In the genomic region with DNA sequence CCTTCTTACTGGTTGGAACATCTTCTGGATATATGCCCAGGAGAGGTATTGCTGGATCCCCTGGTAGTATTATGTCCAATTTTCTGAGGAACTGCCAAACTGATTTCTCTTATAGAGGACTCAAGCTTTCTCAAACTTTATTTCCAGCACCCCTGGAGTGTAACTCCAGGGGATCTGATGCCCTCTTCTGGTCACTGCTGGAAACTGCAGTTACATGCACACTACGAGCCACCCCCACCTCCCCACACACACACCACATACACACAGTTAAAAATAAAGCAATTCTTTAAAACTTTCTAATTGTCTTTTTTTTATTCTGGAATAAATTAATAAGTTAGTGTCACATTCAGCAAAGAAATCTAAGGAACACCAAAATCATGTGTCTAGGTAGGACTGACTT, we compare ENCODE assay signal across 14 mouse cellular contexts.
DNase-seq lines count a peak whose midpoint lies in the region; TF ChIP-seq lines count a peak whose summit lies in the region.
"Had no signal": no experiment of that assay in that cellular context is flagged by ENCODE, and none has a peak within 500 bp of the region (broad histone marks: within the 10 kb centered on the region; RNA-seq: fewer than 3 reads in every experiment).

No protein-coding gene starts in this region.

- H3K27ac ChIP-seq in layer of hippocampus, adult 2 months = no peak overlapping the region
- H3K27ac ChIP-seq in MEL (ENCODE audit: control insufficient read depth, low read depth, low read length) = no peak overlapping the region

- no peak for DNase-seq in layer of hippocampus, adult 2 months (ENCODE audit: low spot score in 2 of 2)
- no peak for DNase-seq in layer of hippocampus, postnatal 36 days
- peak; percentile 9 for DNase-seq in thymus, postnatal 0 days (ENCODE audit: low spot score)
- DNase-seq in thymus, postnatal 36 days = no peak
- DNase-seq in MEL (ENCODE audit: low read depth, low spot score) = peak; percentile 8
- peak; percentile 5 for DNase-seq in splenic B cell, adult 2 months (ENCODE audit: low read depth, low spot score)
- no peak for DNase-seq in right cerebral cortex, adult 2 months (ENCODE audit: low spot score in 2 of 2)
- DNase-seq in yolk sac, embryonic 10.5 days (ENCODE audit: low spot score) = no peak
- DNase-seq: adrenal gland, postnatal 14 days; heart, adult 11 months; heart, postnatal 10 days; kidney, postnatal 14 days; right cerebral cortex, postnatal 14 days had no signal

- TF ChIP-seq CTCF in layer of hippocampus, adult 2 months (conservative IDR thresholded peaks at IDR 0.05) = peak; percentile 58
- peak; percentile 22 to 58 (median 30); a peak in 5 of 6 replicates for TF ChIP-seq CTCF in MEL (IDR thresholded peaks at IDR 0.05 in 2 of 3, conservative IDR thresholded peaks at IDR 0.05 in 1 of 3; ENCODE audit: control insufficient read depth in 1 of 3, insufficient read depth in 1 of 3, low read depth in 2 of 3, low read length in 3 of 3, poor library complexity in 1 of 3, severe bottlenecking in 1 of 3)

- no peaks in the 10 kb centered on the region for H3K79me2 ChIP-seq in MEL (ENCODE audit: control insufficient read depth, insufficient read depth, low read length, poor library complexity)

- no peak for TF ChIP-seq POLR2A in MEL (IDR thresholded peaks at IDR 0.05; ENCODE audit: control insufficient read depth in 1 of 2, insufficient read depth in 1 of 2, low read depth in 1 of 2, low read length in 2 of 2, poor library complexity in 1 of 2)

- no peaks in the 10 kb centered on the region for H3K4me1 ChIP-seq in MEL (ENCODE audit: control insufficient read depth in 1 of 2, insufficient read depth in 2 of 2, low read length in 2 of 2)

- H3K36me3 ChIP-seq in MEL (ENCODE audit: control insufficient read depth in 1 of 2, insufficient read depth in 2 of 2, low read length in 2 of 2) = no peaks in the 10 kb centered on the region
- H3K36me3 ChIP-seq in splenic B cell, adult 2 months (ENCODE audit: control insufficient read depth, insufficient read depth, low read length, poor library complexity, severe bottlenecking) = no peaks in the 10 kb centered on the region

- H3K9me3 ChIP-seq in MEL (replicated peaks; ENCODE audit: insufficient read depth, low read length) = no peaks in the 10 kb centered on the region

- TF ChIP-seq RAD21 in MEL (IDR thresholded peaks at IDR 0.05; ENCODE audit: low read depth, low read length) = peak; percentile 23

- no peak overlapping the region for H3K4me3 ChIP-seq in layer of hippocampus, adult 2 months
- no peak overlapping the region for H3K4me3 ChIP-seq in MEL (ENCODE audit: control insufficient read depth in 1 of 2, insufficient read depth in 1 of 2, low read depth in 2 of 2, low read length in 2 of 2)
- H3K4me3 ChIP-seq: erythroblast, embryonic 14.5 days had no signal

- no peak overlapping the region for H3K9ac ChIP-seq in MEL (ENCODE audit: control insufficient read depth, low read depth, low read length, poor library complexity, severe bottlenecking)

- TF ChIP-seq EP300 in MEL (IDR thresholded peaks at IDR 0.05; ENCODE audit: low read depth in 1 of 2, low read length in 2 of 2) = no peak

- H3K27me3 ChIP-seq in MEL (ENCODE audit: control insufficient read depth in 1 of 2, insufficient read depth in 2 of 2, low read length in 2 of 2) = no peaks in the 10 kb centered on the region
- no peaks in the 10 kb centered on the region for H3K27me3 ChIP-seq in splenic B cell, adult 2 months (ENCODE audit: control insufficient read depth, insufficient read depth, low read length, poor library complexity, severe bottlenecking)

TF ChIP-seq in MEL, 35 proteins besides CTCF, POLR2A, EP300 and RAD21:
- TF ChIP-seq TBP (IDR thresholded peaks at IDR 0.05; ENCODE audit: low read depth, low read length) = no peak
- no peak for TF ChIP-seq NELFE (IDR thresholded peaks at IDR 0.05; ENCODE audit: low read depth, low read length)
- TF ChIP-seq USF2 (IDR thresholded peaks at IDR 0.05; ENCODE audit: borderline replicate concordance in 1 of 2, insufficient read depth in 1 of 2, low read depth in 1 of 2, low read length in 2 of 2) = no peak
- no peak for TF ChIP-seq MYC (IDR thresholded peaks at IDR 0.05; ENCODE audit: low read depth, low read length)
- TF ChIP-seq SMC3 (IDR thresholded peaks at IDR 0.05; ENCODE audit: low read depth, low read length) = peak; percentile 30
- no peak for TF ChIP-seq BHLHE40 (IDR thresholded peaks at IDR 0.05; ENCODE audit: borderline replicate concordance, low read depth, low read length)
- no peak for TF ChIP-seq MAFK (IDR thresholded peaks at IDR 0.05; ENCODE audit: borderline replicate concordance, low read depth, low read length)
- no peak for TF ChIP-seq ZNF384 (IDR thresholded peaks at IDR 0.05; ENCODE audit: low read depth, low read length)

Comparison
In these comparisons a context has a peak if more than half of its experiments do, and no peak if none do; other contexts are left out.
1. DNase-seq: peak in thymus, postnatal 0 days (single experiment), MEL (single experiment) and splenic B cell, adult 2 months (single experiment); none in layer of hippocampus, adult 2 months (0 of 2), layer of hippocampus, postnatal 36 days (0 of 2), thymus, postnatal 36 days (0 of 2), right cerebral cortex, adult 2 months (0 of 2) and yolk sac, embryonic 10.5 days (single experiment).